Mouse (Mus musculus) T-helper 2 cell (primary cell): ENCODE measurements around the gene Gm45717.
"Not testable (repeated sequence)": the region's sequence is repeated elsewhere in the genome, so short reads cannot be mapped to it uniquely, and the experiment has no call there.

Source experiments
- in situ Hi-C: fragments of 300-600 bp; cut with MboI, MseI; formaldehyde crosslinking; loops from one replicate; pipeline ENCODE4 v1.15.1; 2025; ENCODE audit warnings: high pct_unique_total_duplicates

Gm45717 gene

DNA sequence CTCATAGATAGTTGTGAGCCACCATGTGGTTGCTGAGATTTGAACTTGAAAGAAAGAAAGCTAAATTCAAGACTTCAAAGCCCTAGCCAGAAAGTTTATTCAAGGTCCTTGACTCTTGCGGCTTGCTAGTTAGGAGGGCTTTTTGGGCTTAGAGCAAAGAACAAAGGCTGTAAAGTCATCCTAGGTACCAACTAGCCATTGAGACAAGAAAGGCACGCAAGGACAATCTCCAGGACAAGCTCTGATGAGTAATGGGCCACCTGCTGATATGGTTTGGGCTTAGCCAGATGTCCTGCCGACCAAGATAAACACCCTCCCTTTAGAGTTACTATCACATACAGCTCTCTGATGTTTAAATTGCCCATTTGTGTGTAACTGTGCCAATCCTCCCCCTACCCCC lies 13.0 kb upstream of the Gm45717 start:
- in situ Hi-C loops = not testable (repeated sequence)

DNA sequence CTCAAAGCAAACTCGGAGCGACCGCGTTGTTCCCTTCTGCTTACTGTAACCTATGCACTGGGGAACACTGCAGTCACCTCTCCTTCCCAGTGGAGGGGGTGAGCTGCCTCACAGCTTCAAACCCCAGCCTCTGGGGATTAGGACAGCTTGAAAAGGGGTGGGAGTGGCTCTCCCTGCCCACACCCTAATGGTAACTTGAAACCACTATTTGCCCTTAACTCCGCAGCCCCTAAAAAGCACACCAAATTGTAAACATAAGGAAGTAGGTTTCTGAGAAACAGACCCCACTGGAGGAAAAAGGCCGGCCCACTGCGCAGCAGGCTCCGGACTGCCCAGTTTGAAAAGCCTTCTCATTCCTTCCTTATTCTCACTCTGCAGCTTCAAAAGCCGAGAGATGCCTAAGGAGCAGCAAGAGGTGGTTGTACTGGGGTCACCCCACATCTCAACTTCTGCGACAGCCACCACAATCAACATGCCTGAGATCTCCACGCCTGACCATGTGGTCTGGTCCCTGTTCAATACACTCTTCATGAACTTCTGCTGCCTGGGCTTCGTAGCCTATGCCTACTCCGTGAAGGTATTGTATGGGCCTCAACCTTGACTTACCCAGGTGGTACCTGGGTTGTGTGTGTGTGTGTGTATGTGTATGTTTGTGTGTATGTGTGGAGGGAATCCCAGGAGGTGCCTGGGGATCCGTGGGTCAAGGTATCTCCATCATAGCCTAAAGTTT lies 12.3 kb upstream of the Gm45717 start:
- in situ Hi-C loops = no loop called here

DNA sequence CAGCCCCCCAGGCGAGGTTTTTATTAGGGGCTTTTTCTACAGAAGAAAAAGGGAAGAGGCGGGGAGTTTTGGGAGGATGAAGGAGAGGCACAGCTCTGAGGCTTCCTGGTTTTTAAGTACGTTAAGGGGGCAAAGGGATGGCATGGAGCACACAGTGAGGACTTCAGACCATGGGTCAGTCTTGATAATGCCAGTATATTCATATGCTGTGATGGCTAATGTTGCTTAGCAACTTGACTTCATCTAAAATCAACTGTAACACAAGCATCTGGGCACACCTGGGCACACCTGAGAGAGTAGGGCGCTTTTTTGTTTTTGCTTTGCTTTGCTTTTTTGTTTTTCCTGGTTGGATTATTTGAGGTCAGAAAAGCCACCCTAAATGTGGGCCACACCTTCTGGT lies 11.2 kb upstream of the Gm45717 start, which contains the start of gene Ifitm1:
Gene Ifitm1, plus strand, starts transcription at position 301 of the 400 bp plus-strand sequence.
- in situ Hi-C loops = no loop called here

DNA sequence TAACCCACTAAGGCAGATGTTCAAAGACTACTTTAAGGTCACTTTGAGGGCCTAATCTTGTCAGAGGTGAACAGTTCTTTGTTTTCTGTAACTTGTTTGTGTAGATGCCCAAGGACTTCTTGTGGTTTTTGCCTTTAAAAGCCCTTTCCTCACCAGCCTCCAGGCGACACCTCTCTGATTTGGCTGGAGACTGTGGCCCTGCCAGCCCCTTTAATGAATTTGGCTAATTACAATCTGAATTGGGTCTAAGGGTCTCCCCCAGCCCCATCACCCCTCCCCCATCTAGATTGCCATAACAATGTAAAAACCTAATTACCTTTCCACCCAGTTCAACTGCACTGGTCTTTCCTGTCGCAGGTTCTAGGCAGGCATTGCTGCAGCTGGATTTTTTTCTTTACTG lies 7.0 kb upstream of the Gm45717 start:
- in situ Hi-C loops = no loop called here

DNA sequence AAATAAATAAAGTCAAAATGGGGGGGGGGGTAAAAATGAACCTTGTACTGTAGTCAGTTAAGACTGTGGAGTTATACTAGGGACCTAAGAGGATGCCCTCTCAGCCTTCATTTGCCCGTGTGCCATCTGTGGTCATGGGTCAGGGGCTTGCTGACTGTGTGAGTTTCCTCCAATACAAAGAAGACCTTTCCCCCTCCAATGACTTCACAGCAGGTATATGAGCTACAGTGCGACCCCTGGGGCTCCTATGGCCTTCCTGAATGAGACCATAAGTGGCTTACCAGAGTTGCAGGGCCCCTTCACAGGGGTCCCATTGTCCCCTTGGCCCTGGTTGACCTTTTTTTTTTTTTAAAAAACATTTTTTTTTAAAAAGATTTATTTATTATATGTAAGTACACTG lies 5.7 kb upstream of the Gm45717 start:
- in situ Hi-C loops = no loop called here

DNA sequence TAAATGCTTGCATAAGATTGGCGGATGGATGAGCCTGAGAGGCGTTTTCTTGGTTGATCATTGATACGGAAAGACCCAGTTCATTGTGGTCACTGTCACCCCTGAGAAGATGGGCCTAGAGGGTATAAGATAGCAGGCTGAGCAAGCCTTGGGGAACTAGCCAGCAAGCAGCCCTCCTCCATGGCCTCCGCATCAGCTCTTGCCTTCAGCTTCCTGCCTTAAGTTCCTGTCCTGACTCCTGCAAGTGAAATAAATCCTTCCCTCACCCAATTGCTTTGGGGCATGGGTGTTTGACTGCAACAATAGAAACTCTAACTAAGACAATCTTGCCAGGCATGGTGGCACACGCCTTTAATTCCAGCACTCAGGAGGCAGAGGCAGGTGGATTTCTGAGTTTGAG lies 4.3 kb upstream of the Gm45717 start:
- in situ Hi-C loops = no loop called here

DNA sequence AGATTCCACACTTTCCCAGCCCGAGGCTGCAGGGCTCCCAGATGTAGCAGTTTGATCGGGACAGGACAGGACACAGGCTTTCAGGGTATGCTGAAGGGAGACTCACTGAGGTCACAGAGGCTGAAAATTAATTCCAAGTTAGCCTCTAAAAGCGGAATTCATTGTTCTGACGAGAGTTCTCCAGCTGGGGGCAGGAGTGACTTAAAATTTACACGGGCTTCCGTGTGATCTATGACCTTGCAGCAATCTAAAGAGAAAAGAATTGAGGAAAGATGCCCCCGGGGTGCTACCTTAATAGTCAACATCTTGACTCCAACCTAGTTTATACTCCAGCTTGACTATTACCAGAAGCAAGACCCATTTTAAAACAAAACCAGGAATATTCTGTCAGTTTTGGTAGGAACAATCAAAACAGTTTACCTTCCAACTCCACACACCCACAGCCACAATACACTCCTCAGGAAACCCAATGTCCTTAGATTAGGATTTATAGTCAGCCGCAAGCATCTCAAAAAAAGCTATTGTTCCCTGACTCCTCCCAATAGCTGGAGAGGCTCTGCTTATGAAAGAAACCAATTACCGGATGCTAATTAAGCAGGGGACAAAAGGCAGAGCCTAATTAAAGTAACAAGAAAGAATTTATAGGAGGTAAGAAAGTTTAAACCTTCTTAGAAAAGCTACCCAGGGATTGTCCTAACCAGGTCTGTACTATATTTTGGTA lies 3.6 kb upstream of the Gm45717 start:
- in situ Hi-C loops = loop anchor here (5.0 kb wide), 2 partner anchors 58 to 93 kb away; partner anchors contain the start of gene Ifitm6

DNA sequence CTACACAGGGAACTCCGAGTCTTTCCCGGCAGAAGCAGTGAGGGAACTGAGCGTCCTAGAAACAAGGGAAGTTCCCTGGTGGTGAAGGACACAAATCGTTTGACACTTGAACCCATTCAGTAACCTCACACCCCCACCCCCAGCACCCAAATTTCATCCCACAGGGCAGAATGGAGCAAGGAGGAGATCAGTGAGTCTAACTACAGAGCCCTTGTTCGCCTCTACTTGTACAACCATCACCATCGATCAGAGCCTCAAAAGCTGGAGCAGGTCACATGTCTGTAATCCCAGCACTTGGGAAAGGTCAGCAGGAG lies 776 bp upstream of the Gm45717 start:
- in situ Hi-C loops = loop anchor here (5.0 kb wide), 2 partner anchors 61 to 96 kb away; partner anchors contain the start of gene Ifitm6

DNA sequence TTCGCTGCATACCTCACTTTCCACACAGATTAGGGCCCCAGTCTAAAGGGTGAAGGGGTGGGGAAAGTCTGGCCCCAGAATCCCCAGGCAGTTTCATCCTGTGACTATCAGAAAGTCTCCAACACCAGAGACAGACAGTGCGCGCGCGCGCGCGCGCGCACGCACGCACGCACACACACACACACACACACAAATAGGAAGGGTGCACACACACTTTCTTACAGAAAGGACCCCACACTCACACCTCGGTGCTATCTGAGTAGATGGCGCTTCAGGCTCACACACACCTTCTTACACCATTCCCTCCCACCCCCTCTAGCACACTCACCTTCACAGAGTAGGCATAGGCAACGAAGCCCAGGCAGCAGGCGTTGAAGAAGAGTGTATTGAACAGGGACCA lies 395 bp downstream of the Gm45717 start:
- in situ Hi-C loops = loop anchor here (5.0 kb wide), 2 partner anchors 62 to 97 kb away; partner anchors contain the start of gene Ifitm6

DNA sequence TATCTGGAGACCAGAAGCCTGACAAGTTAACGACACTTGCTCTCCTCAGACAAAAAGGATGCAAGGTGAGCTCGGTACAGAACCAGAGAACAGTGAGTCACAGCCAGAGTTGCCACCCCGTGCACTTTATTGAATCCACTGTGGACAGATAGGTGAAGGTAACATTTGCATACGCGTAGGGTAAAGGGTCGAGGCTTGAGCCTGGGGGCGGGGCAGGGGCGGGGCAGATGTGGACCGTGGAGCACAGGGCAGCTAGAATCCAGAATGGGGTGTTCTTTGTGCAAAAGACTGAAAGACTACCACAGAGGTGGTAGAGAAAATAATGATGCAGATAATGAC lies 1.0 kb downstream of the Gm45717 start:
- in situ Hi-C loops = loop anchor here (5.0 kb wide), 2 partner anchors 63 to 98 kb away; partner anchors contain the start of gene Ifitm6

DNA sequence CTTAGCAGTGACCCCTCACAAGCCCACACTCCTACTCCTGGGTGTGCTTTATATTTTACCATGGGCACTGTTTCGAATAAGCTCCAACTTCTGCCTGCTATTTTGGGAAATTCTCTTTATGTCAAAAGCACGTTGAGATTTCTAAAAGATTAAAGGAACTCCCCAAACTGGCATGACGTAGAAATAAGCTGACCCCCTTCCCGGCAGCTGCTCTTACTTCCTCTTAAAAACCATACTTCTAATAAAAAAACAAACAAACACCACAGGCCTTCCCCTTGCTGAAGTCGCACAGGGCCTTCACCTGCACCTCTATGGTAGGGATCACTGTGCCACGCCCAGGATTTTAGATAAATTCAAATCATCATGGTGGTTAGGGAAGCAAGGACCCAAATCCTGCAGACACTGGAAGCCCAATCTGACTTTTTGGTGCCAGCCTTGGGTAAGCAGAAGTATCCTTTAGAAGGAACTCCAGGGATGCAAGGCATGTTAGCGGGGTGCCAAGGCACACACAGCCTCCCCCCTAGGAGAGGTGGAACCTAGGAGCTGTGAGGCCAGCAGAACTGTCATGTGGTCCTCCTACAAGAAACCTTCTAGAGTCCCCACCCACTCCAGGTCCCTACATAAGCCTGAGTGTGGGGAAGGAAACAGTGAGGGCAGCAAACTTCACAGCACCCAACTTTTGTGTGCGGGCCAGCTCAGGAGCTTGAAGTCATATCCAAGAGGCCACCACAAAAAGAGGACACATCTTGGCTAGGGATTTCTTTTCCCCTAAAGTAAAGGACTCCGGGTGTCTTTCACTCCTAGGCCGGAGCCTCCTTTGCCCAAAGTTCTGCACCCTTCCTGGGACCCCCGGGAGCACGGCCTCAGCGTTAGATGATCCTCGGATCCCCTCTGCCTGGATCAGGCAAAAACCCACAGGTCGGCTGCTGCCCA lies 1.7 kb downstream of the Gm45717 start:
- in situ Hi-C loops = no loop called here

DNA sequence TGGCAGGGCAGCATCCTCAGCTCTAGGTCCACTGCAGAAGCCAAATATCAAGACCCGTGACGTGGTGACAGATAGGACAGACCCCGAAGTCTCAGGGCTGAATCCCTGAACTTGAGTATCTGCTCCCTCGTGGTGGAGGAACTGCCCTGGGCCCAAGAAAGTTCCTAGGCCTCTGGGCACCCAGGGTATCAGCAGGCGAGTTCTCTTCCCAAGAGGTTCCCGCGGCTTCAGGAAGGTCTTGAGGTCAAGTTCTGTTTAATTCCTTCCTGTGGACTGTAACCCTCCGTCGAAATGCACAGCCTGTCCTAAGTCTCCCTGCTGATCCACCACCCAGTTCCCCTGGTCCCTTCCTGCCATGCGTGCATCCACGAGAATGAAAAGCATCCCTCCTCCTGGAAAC lies 2.6 kb downstream of the Gm45717 start:
- in situ Hi-C loops = no loop called here

DNA sequence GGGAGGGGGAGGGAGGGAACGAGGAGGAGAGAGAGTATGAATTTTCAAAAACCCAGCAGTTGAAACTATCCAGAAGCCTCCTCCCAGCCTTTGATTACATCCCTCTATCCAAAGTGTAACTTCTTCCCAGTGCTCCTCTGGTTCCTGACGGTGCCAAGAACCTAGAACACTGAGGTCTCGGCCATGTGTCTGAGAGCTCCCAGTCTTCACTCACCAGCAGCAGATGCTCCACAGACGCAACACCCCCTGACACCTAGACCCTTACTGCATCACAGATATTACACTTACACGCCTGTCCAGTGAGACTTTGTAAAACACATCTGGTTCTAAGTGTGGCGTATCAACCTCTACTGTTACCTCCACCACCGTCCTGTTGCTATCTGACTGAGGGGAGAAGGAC lies 3.3 kb downstream of the Gm45717 start:
- in situ Hi-C loops = no loop called here

DNA sequence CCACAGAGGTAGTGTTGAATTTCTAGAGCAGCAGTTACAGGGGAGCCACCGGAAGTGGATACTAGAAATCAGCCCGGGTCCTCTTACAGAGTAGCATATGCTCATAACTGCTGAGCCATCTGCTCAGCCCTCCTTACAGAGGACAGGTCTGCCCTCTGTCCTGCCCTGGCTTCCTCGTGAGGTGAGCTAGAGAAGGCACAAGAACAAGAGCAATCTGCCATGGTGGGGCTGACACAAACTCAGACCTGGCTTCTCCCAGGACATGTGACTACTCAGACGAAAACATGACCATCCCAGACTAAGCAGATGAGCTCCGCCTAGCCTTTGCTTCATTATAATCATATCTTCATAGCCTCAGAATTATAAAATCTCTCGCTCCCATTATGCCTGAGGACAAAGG lies 4.0 kb downstream of the Gm45717 start:
- in situ Hi-C loops = no loop called here

DNA sequence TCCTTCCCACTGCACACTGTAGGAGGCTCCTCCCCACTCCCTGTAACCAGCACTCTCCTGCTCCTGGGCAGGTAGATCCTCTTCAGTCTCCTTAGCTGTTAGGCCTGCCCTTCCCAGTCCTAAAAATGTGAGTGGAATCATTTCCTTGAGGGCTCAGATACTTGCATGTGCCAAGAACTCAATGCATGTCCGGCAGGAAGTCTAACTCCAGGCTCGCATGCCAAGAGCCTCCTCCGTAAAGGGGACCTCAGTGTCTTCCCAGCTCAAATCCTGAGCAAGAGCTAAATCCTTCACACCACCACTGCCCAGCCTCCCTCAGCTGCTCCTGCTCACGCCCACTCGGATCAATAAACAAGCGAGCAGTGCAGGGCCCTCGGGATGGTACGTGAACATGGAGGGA lies 4.7 kb downstream of the Gm45717 start:
- in situ Hi-C loops = no loop called here

DNA sequence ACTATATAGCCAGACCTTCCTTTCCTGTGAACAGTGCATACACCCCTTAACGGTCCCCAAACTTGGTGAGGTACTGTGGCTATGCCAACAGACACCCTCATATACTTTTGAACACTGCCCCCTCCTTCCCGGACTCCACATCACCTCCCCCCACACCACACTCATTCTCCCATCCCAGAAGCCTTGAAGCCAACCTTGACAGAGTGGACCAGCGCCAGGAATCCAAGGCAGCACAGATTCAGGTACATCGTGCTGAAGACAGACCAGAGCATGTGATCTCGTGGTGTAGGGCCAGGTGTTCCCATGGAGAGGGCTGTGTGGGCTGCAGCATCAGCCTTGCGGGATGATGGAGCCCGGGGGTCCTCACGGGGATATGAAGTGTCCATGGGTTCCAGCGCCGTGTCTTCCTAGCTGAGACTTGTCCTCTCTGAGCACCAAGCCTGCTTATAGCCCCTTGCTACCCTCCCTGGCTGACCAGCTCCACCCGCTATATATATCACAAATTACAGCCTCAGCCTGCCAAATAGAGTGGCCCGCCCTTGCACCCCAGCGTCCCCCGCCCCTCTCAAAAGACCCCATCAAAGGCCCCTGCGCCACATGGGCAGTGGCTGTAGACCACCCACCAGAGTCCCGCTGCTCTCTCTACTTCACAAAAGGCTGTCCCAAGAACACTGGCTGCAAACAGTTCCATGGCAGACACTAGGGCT lies 5.8 kb downstream of the Gm45717 start, which contains the start of gene Ifitm5:
Gene Ifitm5, minus strand, starts transcription at position 468 of the 707 bp plus-strand sequence.
- in situ Hi-C loops = loop anchor here (5.0 kb wide), 1 partner anchor 952 kb away; no protein-coding TSS in a partner anchor

DNA sequence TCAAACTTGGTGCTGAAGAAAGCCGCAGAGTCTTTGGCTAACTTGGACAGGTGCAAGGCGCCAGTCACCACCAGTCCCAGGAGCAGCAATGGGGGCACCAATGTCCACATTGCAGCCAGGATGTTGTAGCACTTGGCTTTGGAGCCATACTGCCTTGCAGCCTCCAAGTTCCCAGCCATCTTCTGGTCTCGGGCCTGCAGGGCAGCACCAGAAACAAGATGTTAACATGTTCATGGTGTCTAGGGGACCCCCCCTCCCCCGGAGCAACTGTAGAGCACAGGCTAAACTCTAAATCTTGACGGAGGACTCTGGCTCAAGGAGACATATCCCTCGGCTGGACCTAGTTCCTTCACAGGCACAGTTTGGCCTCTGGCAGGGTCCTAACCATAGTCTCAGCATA lies 6.5 kb downstream of the Gm45717 start:
- in situ Hi-C loops = loop anchor here (5.0 kb wide), 1 partner anchor 953 kb away; no protein-coding TSS in a partner anchor

DNA sequence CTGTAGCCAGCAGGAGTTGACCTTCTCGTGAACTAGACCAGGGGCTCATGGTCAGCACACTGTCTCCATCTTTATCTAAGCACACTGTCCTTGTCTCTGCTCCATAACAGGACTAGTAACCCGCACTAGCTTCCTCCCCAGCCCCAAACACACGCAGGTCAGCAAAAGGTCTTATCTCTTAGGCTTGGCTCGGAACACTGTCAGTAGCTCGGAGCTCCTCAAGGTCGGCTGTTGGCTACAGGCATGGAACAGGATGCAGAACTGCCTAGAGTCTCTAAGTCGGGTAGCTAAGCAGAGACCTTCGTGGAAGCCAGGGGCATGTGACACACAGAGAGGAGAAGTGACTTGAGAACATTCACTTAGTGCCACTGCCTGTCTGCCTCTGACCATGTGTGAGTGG lies 7.6 kb downstream of the Gm45717 start:
- in situ Hi-C loops = loop anchor here (5.0 kb wide), 1 partner anchor 954 kb away; no protein-coding TSS in a partner anchor

DNA sequence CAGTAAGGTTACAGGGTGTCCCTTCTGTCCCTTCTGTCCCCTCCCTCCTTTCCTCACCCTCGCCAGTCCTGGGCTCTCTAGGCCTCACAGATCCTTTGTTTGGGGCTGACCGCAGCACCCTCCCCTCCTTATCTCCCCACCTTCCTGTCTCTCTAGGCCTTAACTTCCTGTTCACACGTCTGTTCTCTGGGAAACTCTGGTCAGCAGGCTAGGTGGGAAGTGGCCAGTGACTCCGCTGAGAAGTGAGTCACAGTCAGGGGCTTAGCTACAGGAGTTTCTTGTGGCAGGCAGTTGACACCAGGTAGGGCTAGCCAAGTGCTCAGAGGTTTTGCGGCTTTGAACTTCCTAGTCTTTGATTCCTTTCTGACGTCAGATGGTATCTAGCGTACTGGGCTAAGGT lies 8.8 kb downstream of the Gm45717 start:
- in situ Hi-C loops = loop anchor here (5.0 kb wide), 1 partner anchor 955 kb away; no protein-coding TSS in a partner anchor

DNA sequence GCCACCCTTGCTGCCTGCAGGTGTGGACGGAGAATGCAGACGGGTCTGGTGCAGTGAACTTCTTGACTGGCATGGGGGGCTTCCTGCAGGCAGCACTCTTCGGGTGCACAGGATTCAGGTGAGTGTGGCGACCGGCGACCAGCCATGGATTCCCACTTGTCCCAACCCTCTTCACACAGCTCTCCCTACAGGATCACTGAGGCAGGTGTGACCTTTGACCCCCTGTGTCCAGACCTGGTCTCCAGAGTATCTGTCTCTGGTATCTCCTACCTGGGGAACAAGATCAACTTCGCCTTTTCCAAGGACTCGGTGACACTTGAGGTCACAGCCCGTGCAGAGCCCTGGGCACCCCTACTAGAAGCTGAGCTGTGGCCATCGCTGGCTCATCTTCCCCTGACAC lies 9.4 kb downstream of the Gm45717 start:
- in situ Hi-C loops = loop anchor here (5.0 kb wide), 1 partner anchor 956 kb away; no protein-coding TSS in a partner anchor

DNA sequence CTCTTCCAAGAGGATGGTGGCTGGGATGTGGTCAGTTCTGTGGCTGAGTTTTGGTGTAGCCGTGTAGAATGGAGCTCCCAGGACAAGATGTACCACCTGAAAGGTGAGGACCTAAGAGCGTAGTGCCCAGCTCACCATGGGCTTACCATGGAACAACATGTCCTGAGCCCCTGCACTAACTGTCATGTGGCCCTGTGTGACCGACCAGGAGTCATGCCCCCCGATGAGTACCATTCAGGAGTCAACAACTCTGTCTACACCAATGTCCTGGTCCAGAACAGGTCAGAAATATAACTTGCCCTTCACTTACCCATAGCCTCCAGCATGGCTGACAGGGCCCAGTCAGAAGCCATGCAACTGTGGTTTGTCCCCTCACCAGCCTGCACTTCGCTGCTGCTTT lies 10.5 kb downstream of the Gm45717 start:
- in situ Hi-C loops = loop anchor here (5.0 kb wide), 1 partner anchor 957 kb away; no protein-coding TSS in a partner anchor
